Mouse (Mus musculus) Muller cell, postnatal 12 days (primary cell): ENCODE results near the gene Pcx.
A peak's percentile ranks its signal among the peaks of the same experiment; 100 is the strongest.

ENCODE experiments used
- DNase-seq: peaks from one replicate; pipeline ENCODE4 v3.0.0-alpha.2; 2015; ENCODE audit errors: inconsistent ontology term

The Pcx gene

GRCm38 (mm10) chr19:4509986-4510963, at the start of gene Pcx:
Gene Pcx (plus strand): TSS chr19:4510472.
- peak; percentile 100 for DNase-seq

GRCm38 (mm10) chr19:4461981-4462380, 48.3 kb upstream of the Pcx start:
- DNase-seq: no peak

DNA sequence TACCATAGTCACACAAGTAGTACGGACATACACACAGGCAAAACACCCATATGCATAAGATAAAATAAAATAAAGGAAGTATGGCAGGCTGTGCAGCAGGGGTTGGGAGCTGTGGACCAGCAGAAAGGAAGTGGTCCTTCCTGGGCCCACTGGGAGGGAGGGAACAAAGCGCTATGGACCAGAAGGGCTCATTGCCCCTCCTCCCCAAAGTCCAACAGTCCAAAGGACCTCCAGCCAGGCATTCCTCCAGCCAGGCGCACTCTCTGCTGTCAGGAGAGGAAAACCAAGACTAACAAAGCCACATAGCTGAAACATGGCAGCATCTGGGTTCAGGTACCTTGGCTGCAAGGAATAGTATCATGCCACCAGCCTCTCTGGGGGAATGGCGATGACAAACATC, 45.6 kb upstream of the Pcx start:
- no peak for DNase-seq

GRCm38 (mm10) chr19:4468363-4468762, 41.9 kb upstream of the Pcx start:
- no peak for DNase-seq

GRCm38 (mm10) chr19:4473549-4473948, 36.7 kb upstream of the Pcx start:
- DNase-seq: no peak

DNA sequence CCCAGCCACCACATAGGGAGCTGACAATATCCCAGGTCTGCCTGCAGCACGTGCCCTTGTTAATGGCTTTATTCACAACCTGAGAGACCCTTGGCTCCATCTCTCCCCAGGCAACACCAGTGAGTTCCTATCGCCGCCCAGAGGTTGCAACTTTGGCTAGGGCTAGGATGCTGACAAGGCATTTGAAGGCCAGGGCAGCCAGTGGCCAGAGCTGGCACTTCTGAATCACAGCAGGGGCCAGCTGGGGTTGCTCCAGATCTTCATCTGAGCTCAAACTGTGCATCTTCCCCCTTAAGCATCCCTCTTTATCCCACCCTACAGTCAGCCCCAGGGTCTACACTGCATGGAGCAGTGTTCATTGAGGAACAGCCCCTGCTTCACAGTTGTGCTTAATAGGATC, 35.5 kb upstream of the Pcx start:
- DNase-seq: no peak

DNA sequence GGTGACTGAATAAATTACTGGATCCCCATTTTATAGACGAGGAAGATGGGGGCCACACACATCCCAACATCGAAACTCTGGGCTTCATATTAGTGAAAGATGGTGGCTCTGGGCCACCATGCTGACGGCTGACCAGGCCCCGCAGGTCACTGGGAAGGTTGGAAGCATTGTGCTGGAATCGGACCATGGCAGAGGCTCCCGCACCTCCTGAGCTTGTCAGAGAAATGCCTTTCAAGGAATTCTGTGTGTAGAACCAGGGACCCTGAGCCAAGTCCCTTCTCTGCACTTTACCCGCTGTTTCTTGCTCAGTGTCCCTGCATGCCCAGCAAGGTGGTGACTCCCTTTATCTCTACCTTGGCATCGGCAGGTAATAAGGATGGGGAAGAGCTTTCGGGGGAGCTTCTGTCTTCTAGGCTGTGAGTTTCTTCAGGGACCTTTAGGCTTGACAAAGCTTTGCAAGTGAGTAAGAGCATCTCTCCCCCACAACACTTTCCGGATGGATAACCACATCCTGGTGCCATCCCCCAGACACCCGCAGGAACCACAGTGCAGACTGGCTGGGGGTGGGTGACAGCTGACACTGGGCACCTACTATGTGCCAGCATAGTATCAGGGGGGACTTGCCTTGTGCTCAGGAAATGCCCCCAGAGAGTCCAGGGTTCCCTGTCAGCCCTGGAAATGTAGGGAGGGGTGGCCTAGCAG, 34.9 kb upstream of the Pcx start:
- no peak for DNase-seq

DNA sequence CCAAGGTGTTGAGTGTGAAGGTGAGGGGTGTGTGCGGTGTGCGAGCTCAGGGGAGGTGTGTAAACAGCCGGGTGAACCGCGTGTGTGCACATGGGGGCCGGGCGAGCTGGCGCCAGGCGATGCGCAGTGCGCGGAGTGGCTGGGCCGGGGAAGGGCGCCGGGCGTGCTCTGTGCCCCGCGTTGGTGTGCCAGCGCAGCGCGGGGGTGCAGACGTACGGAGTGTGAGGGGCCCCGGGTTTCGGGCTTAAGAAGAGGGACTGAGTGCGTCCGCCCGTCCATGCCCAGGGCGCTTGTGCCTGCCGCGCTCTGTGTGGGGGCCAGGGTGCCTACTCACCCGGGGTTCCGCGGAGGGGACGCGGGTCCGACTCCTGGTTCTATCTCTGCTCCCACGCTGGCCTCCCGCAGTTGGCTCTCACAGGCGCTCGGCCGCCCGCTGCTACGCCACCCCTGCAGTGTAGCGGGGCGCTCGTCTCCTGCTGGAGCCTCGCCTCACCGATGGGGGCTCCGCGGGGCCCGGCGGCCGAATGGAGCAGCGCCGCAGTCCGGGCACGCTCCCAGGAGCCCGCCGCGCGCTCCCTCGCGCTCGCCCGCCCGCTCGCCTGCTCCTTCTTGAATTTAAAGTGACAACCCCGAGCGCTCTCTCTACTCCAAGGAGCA, 33.5 kb upstream of the Pcx start:
- DNase-seq: peak; percentile 69

DNA sequence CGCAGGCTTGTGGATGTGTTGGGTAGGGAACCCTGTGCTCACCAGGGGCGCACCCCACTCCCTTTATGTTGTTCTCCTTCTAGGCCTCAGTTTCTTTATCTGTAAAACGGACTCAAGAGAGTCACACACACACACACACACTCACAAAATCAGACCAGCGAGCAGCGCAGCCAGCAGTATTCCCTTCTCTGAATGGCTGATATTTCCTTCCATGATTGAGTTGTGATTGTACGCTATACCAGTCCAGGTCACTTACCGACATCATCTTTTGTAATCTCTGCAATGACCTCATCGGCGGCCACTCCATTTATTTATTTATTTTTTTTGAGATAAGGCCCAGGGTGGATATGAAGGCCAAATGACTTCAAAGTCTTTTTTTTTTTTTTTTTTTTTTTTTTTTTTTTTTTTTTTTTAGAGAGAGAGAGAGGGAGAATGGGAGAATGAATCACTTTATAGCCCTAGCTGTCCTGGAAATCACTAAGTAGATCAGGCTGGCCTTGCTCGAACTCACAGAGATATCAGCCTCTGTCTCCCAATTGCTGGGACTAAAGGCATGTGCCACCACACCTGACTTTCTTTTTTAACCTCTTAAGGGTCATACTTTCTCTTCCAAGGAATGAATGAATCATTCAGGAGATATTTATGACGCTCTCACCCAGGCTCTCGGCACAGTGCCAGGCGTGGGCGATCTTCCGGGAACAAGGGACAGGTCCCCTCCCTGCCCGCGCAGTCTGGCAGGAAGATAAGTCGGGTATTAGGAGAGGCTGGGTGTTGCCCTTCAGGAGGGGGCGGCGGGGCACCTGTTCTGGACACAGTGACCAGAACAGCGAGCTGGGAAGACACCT, 32.7 kb upstream of the Pcx start, which contains the start of gene Syt12:
Syt12 (minus strand) TSS at position 103 of the 845 bp plus-strand sequence.
- peak; percentile 90 for DNase-seq

DNA sequence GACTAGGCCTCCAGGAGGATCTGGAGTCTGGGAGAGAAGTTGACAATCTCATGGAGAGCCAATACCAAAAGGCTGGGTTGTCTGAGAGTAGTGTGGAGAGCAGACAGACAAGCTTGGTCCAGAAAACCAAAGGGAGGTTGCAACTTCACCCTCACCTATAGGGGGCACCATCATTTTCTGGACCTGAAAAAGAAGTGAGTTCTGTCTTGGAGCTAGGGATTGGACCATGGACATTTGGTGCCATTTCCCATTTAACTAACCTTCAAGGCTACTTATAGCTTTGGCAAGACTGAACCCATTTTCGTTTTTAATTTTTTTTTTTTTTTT, 32.1 kb upstream of the Pcx start:
- DNase-seq: no peak

DNA sequence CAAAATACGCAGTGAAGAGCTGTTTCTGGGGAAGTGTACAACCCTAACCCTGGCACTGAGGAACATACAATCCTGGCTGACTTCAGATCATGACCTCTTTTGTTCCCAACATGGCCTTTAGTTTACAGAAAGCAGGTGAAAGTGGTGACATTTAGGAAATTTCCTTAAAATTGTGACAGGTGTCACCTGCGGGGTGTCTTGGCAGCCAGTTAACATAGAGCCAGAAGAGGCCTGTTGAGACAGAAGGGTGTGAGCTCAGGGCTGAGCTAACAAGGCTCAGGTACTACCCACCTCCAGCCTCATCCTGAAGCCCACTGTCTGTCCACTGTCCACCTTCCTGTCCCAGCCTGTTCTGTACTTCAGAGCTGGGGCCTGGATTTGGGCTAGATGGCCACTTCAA, 30.2 kb upstream of the Pcx start:
- DNase-seq: no peak

DNA sequence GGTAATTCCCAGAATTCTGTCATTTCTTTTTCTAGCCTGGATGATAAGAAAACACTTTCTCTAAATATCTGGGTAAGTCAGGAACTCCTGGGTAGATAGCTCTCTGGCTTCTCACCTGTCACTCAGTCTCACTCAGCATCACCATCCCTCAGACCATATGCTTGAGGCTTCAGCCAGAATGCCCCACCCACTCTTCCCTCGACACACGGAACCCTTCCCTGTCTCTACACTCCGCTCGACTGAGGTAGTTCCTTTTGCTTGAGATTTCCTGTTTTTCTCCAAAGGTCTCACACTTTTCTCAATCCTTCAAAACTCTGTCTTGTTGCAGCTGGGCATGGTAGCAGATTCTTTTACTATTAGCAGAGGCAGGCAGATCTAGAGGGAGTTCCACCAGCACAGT, 28.9 kb upstream of the Pcx start:
- DNase-seq: no peak

- DNase-seq: no peak
Measured at GRCm38 (mm10) chr19:4482111-4482859, 28.0 kb upstream of the Pcx start.

GRCm38 (mm10) chr19:4485006-4485405, 25.3 kb upstream of the Pcx start:
- no peak for DNase-seq

GRCm38 (mm10) chr19:4487877-4488276, 22.4 kb upstream of the Pcx start:
- no peak for DNase-seq

DNA sequence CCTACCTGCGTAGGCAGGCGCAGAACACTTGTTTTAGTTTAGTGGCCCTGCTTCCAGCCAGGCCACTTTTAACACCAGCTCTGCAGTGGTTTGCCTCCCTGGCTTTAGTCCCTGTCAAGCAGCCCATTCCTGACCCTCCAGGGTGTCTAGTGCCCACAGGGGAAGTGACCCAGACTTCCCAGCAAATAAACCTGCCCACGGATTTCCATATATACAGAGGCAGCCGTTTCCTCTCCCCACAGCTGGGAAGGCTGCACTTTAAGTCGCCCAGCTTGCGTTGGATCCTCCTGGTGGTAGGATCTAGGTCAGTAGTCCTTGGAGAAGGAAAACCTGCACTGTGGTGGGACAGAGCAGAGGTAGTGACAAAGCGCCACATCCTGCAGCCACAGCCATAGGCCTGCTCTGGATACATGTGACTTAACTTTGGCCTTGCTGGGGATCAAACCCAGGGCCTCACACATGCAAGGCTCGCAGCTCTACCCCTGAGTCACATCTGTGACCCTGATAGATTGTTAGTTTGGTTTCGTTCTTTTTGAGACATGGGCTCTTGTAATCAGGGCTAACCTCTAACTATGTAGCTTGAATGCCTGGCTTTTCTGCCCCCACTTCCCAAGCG, 19.1 kb upstream of the Pcx start:
- DNase-seq: no peak

- DNase-seq: peak; percentile 78
Measured at GRCm38 (mm10) chr19:4492526-4493296, 17.6 kb upstream of the Pcx start.

DNA sequence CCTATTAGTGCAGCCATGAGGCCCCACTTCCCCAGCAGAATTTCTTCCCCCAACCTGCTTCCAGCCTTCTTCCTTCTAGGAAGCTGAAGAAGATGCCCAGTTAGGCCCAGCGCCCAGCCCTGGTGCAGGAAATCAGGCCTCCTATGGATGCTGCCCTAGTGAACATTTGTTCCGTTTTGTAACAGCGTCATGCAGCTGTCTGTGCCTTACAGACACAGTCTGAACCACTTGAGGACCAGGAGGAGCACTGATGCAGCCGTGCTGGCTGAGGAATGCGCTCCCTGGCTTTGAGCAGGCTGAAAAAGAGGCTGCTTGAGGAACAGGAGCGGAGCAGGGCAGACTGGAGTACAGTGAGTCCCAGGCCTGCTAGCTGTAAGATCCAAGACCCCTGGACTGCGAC, 15.6 kb upstream of the Pcx start:
- DNase-seq: no peak

DNA sequence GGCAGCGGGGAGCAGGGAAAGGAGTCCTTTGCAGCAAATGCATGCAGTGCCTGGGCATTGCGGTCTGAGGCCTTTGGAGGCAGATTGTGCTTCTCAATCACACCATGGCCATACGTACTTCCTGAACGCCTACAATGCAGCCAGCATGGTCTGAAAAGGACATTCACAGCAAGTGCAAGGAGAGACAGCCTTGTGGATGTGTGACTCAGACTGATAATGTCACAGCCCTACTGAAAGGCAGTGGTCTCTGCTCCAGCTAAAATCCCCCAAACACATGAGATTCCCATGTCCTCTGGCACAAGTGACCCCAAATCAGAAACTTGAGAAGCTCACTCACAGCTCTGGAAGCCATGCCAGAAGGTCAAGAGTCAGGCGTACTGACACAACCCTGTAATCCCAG, 14.5 kb upstream of the Pcx start:
- no peak for DNase-seq
